ENCODE assay signal across 8 mouse cellular contexts in genomic region chr17:25837533-25837932, GRCm38 (mm10). TPM values are rescaled to one million over a fixed set of nuclear protein-coding genes. Genes with fewer than 3 reads are reported as not detected.
A peak's percentile ranks its signal among the peaks of the same experiment; 100 is the strongest.
DNase-seq lines count a peak whose midpoint lies in the region; ATAC-seq lines count a peak whose summit lies in the region.

No protein-coding gene starts in this region.

- H3K4me2 ChIP-seq in hindbrain, embryonic 11.5 days (replicated peaks; ENCODE audit: low read depth, low read length), result peak overlapping the region; percentile 76; the same call in 1 of the 2 replicates
- H3K4me2 ChIP-seq in midbrain, embryonic 11.5 days, result peak overlapping the region; percentile 52; the same call in 1 of the 2 replicates

- H3K4me3 ChIP-seq in hindbrain, embryonic 11.5 days (ENCODE audit: low read depth, low read length), result no peak overlapping the region
- no peak overlapping the region for H3K4me3 ChIP-seq in midbrain, embryonic 11.5 days (ENCODE audit: low read depth, low read length)

- H3K9ac ChIP-seq in hindbrain, embryonic 11.5 days (ENCODE audit: low read depth, low read length), result no peak overlapping the region; the same call in 1 of the 2 replicates
- H3K9ac ChIP-seq in midbrain, embryonic 11.5 days (ENCODE audit: low read length), result no peak overlapping the region

- peak; percentile 56 for DNase-seq in cerebellum, adult 9-10 months
- no peak for DNase-seq in cerebellum, adult 8-10 months
- DNase-seq in CD4-positive helper T cell, adult 2 months (ENCODE audit: low read depth, low spot score), result peak; percentile 40
- peak; percentile 47 for DNase-seq in hindbrain, embryonic 11.5 days (ENCODE audit: low spot score)
- DNase-seq in midbrain, embryonic 11.5 days (ENCODE audit: low spot score, missing footprints), result no peak
- DNase-seq in adrenal gland, postnatal 25 days, result no peak
- no peak for DNase-seq in embryo, embryonic 9.5 days (ENCODE audit: extremely low spot score)
- DNase-seq in ovary, postnatal 36 days (ENCODE audit: low spot score), result no peak

- peaks cover 27% of the 10 kb centered on the region for H3K36me3 ChIP-seq in hindbrain, embryonic 11.5 days (ENCODE audit: control insufficient read depth, insufficient read depth, low read length)
- peaks cover 25% of the 10 kb centered on the region for H3K36me3 ChIP-seq in midbrain, embryonic 11.5 days (ENCODE audit: control insufficient read depth, insufficient read depth, low read length)

- WGBS in hindbrain, embryonic 11.5 days, result 28% methylated on average over 3 of the region's 3 CpGs
- WGBS in midbrain, embryonic 11.5 days, result 40% methylated on average over 3 of the region's 3 CpGs

- H3K27ac ChIP-seq in hindbrain, embryonic 11.5 days (ENCODE audit: low read depth, low read length), result peak overlapping the region; percentile 66
- no peak overlapping the region for H3K27ac ChIP-seq in midbrain, embryonic 11.5 days (ENCODE audit: low read depth, low read length)

- no peaks in the 10 kb centered on the region for H3K9me3 ChIP-seq in hindbrain, embryonic 11.5 days (ENCODE audit: control insufficient read depth, low read length)
- H3K9me3 ChIP-seq in midbrain, embryonic 11.5 days (ENCODE audit: control insufficient read depth, low read length), result no peaks in the 10 kb centered on the region

- ATAC-seq in hindbrain, embryonic 11.5 days (ENCODE audit: low FRiP score), result no peak
- ATAC-seq in midbrain, embryonic 11.5 days (ENCODE audit: low FRiP score), result no peak

- H3K4me1 ChIP-seq in hindbrain, embryonic 11.5 days (replicated peaks; ENCODE audit: control insufficient read depth, insufficient read depth, low read length), result peaks cover 29% of the 10 kb centered on the region
- peaks cover 39% of the 10 kb centered on the region for H3K4me1 ChIP-seq in midbrain, embryonic 11.5 days (ENCODE audit: control insufficient read depth, insufficient read depth, low read length)

- no peaks in the 10 kb centered on the region for H3K27me3 ChIP-seq in hindbrain, embryonic 11.5 days (ENCODE audit: control insufficient read depth, insufficient read depth, low read length)
- no peaks in the 10 kb centered on the region; the same call in 1 of the 2 replicates for H3K27me3 ChIP-seq in midbrain, embryonic 11.5 days (ENCODE audit: control insufficient read depth, insufficient read depth, low read length)

RNA-seq across cellular contexts. Expression of gene Rhbdl1, which starts 0.4 kb away (rescaled TPM):
- 3.1 TPM in 2 replicates for polyA plus RNA-seq in hindbrain, embryonic 11.5 days (2014; fragmentation: Nextera tagmentation; extraction: Ambion mirVana)
- polyA plus RNA-seq in midbrain, embryonic 11.5 days (2014; fragmentation: Nextera tagmentation; extraction: Ambion mirVana), result 2.3 and 3.2 TPM in 2 replicates
- 15.4 and 20.2 TPM in 2 replicates for total RNA-seq in adrenal gland, postnatal 25 days (2021)

RNA-seq across cellular contexts. Expression of gene Gm20683, which starts 4.0 kb away (rescaled TPM):
- polyA plus RNA-seq in hindbrain, embryonic 11.5 days (2014; fragmentation: Nextera tagmentation; extraction: Ambion mirVana), result 1.3 and 1.7 TPM in 2 replicates
- 0.63 and 1.2 TPM in 2 replicates for polyA plus RNA-seq in midbrain, embryonic 11.5 days (2014; fragmentation: Nextera tagmentation; extraction: Ambion mirVana)
- 12.8 and 26.6 TPM in 2 replicates for total RNA-seq in adrenal gland, postnatal 25 days (2021)

RNA-seq across cellular contexts. Expression of gene Stub1, which starts 4.3 kb away (rescaled TPM):
- 290 and 306 TPM in 2 replicates for polyA plus RNA-seq in hindbrain, embryonic 11.5 days (2014; fragmentation: Nextera tagmentation; extraction: Ambion mirVana)
- polyA plus RNA-seq in midbrain, embryonic 11.5 days (2014; fragmentation: Nextera tagmentation; extraction: Ambion mirVana), result 280 and 296 TPM in 2 replicates
- 182 and 205 TPM in 2 replicates for total RNA-seq in adrenal gland, postnatal 25 days (2021)

RNA-seq across cellular contexts. Expression of gene Rhot2, which starts 7.1 kb away (rescaled TPM):
- polyA plus RNA-seq in hindbrain, embryonic 11.5 days (2014; fragmentation: Nextera tagmentation; extraction: Ambion mirVana), result 7.9 and 9.3 TPM in 2 replicates
- 7.0 and 8.7 TPM in 2 replicates for polyA plus RNA-seq in midbrain, embryonic 11.5 days (2014; fragmentation: Nextera tagmentation; extraction: Ambion mirVana)
- 124 and 130 TPM in 2 replicates for total RNA-seq in adrenal gland, postnatal 25 days (2021)

RNA-seq across cellular contexts. Expression of gene Jmjd8, which starts 8.9 kb away (rescaled TPM):
- polyA plus RNA-seq in hindbrain, embryonic 11.5 days (2014; fragmentation: Nextera tagmentation; extraction: Ambion mirVana), result 46.3 and 54.0 TPM in 2 replicates
- 50.3 and 54.1 TPM in 2 replicates for polyA plus RNA-seq in midbrain, embryonic 11.5 days (2014; fragmentation: Nextera tagmentation; extraction: Ambion mirVana)
- total RNA-seq in adrenal gland, postnatal 25 days (2021), result 92.9 and 104 TPM in 2 replicates

Comparison
In these comparisons a context has a peak if more than half of its experiments do, and no peak if none do; other contexts are left out.
1. DNase-seq: peak in cerebellum, adult 9-10 months (single experiment), CD4-positive helper T cell, adult 2 months (single experiment) and hindbrain, embryonic 11.5 days (single experiment); none in cerebellum, adult 8-10 months (single experiment), midbrain, embryonic 11.5 days (single experiment), adrenal gland, postnatal 25 days (single experiment), embryo, embryonic 9.5 days (single experiment) and ovary, postnatal 36 days (single experiment).